Mouse (Mus musculus) megakaryocyte, embryonic 14.5 days (primary cell): Measurements from ENCODE around the gene 4921524J17Rik.

Experiments used
- FLI1 ChIP-seq: IDR thresholded peaks from 2 replicates; pipeline ENCODE4 v1.6.1; 2012; ENCODE audit warnings: low read length, inconsistent platforms, mixed read lengths
- GATA1 ChIP-seq: IDR thresholded peaks from 3 replicates; pipeline ENCODE4 v1.6.1; 2012; ENCODE audit warnings: mixed read lengths, low read length, inconsistent platforms, borderline replicate concordance

DNA sequence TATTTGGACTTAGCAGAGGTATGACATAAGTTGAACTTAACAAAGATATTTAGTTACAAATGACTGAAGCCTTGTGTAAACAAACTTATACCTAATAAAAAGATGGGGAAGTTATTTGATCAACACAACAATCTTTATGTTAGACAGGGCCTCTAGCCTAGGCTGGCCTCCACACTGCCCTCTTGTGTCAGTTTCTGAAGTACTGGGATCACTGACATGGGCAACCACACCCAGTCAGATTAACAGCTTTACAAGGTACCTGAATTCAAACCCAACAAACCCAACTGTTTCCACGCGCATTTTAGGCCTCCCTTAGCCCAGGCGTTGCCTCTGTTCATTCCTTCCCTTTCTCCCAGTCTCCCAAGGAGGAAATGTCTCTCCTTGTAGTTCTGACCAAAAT lies 28.7 kb upstream of the 4921524J17Rik start:
- no peak for TF ChIP-seq GATA1
- no peak for TF ChIP-seq FLI1
